Mouse (Mus musculus): ENCODE results near the gene Dcst1. TPM values are rescaled to one million over a fixed set of nuclear protein-coding genes. Genes with fewer than 3 reads are reported as not detected.

Dcst1 gene
- polyA plus RNA-seq, 1 experiment from 2014 or later, result 0.55 TPM

- no peak overlapping the region for H3K9ac ChIP-seq (replicated peaks; ENCODE audit: low read length)
- ATAC-seq (ENCODE audit: low FRiP score, low TSS enrichment) (no peak), DNase-seq (no peak)
- H3K27me3 ChIP-seq (ENCODE audit: control insufficient read depth, insufficient read depth, low read length), result no peaks in the 10 kb centered on the region
- H3K4me2 ChIP-seq (ENCODE audit: low read length), result no peak overlapping the region
- no peak overlapping the region for H3K27ac ChIP-seq (replicated peaks; ENCODE audit: low read depth, low read length)
- no peaks in the 10 kb centered on the region for H3K4me1 ChIP-seq (ENCODE audit: control insufficient read depth, insufficient read depth, low read length)
- WGBS, result 62% methylated on average over 6 of the region's 6 CpGs
- H3K36me3 ChIP-seq (ENCODE audit: control insufficient read depth, insufficient read depth, low read length), result no peaks in the 10 kb centered on the region
- no peaks in the 10 kb centered on the region for H3K9me3 ChIP-seq (ENCODE audit: control insufficient read depth, low read length)
- H3K4me3 ChIP-seq (replicated peaks; ENCODE audit: low read depth, low read length), result no peak overlapping the region
Observed at GRCm38 (mm10) chr3:89359630-89360029, 5.4 kb downstream of the Dcst1 start.

GRCm38 (mm10) chr3:89356029-89356428 lies 9.0 kb downstream of the Dcst1 start:
- H3K36me3 ChIP-seq (ENCODE audit: control insufficient read depth, insufficient read depth, low read length), result no peaks in the 10 kb centered on the region
- no peaks in the 10 kb centered on the region for H3K9me3 ChIP-seq (ENCODE audit: control insufficient read depth, low read length)
- no peaks in the 10 kb centered on the region for H3K4me1 ChIP-seq (ENCODE audit: control insufficient read depth, insufficient read depth, low read length)
- WGBS, result 76% methylated on average over 9 of the region's 9 CpGs
- DNase-seq, result no peak
- no peak overlapping the region for H3K27ac ChIP-seq (replicated peaks; ENCODE audit: low read depth, low read length)
- H3K9ac ChIP-seq (replicated peaks; ENCODE audit: low read length), result no peak overlapping the region
- no peaks in the 10 kb centered on the region for H3K27me3 ChIP-seq (ENCODE audit: control insufficient read depth, insufficient read depth, low read length)
- H3K4me3 ChIP-seq (replicated peaks; ENCODE audit: low read depth, low read length), result no peak overlapping the region
- H3K4me2 ChIP-seq (ENCODE audit: low read length), result no peak overlapping the region
- ATAC-seq (ENCODE audit: low FRiP score, low TSS enrichment), result no peak

GRCm38 (mm10) chr3:89355512-89355902 lies 9.5 kb downstream of the Dcst1 start:
- no peak for ATAC-seq (ENCODE audit: low FRiP score, low TSS enrichment)
- no peak overlapping the region for H3K9ac ChIP-seq (replicated peaks; ENCODE audit: low read length)
- H3K9me3 ChIP-seq (ENCODE audit: control insufficient read depth, low read length), result no peaks in the 10 kb centered on the region
- no peak overlapping the region for H3K4me2 ChIP-seq (ENCODE audit: low read length)
- peaks cover 3% of the 10 kb centered on the region for H3K4me1 ChIP-seq (ENCODE audit: control insufficient read depth, insufficient read depth, low read length)
- H3K36me3 ChIP-seq (ENCODE audit: control insufficient read depth, insufficient read depth, low read length), result no peaks in the 10 kb centered on the region
- 80% methylated on average over 6 of the region's 6 CpGs for WGBS
- no peak overlapping the region for H3K27ac ChIP-seq (replicated peaks; ENCODE audit: low read depth, low read length)
- H3K4me3 ChIP-seq (replicated peaks; ENCODE audit: low read depth, low read length), result no peak overlapping the region
- no peaks in the 10 kb centered on the region for H3K27me3 ChIP-seq (ENCODE audit: control insufficient read depth, insufficient read depth, low read length)
- DNase-seq, result no peak

- ATAC-seq (ENCODE audit: low FRiP score, low TSS enrichment) (0 out of 2 replicates have a peak, but pooled peaks have one; percentile 5), DNase-seq (peak; percentile 85)
- Histone ChIP-seq H3K9me3 (ENCODE audit: control insufficient read depth, low read length) (no peaks in the 10 kb centered on the region), H3K9ac (replicated peaks; ENCODE audit: low read length) (no peak overlapping the region), H3K4me1 (ENCODE audit: control insufficient read depth, insufficient read depth, low read length) (peaks cover 6% of the 10 kb centered on the region), H3K27ac (replicated peaks; ENCODE audit: low read depth, low read length) (no peak overlapping the region), H3K27me3 (ENCODE audit: control insufficient read depth, insufficient read depth, low read length) (no peaks in the 10 kb centered on the region), H3K36me3 (ENCODE audit: control insufficient read depth, insufficient read depth, low read length) (no peaks in the 10 kb centered on the region), H3K4me2 (ENCODE audit: low read length) (no peak overlapping the region), H3K4me3 (replicated peaks; ENCODE audit: low read depth, low read length) (no peak overlapping the region)
- 23% methylated on average over 5 of the region's 5 CpGs for WGBS
Observed at GRCm38 (mm10) chr3:89354816-89355511, 10.1 kb downstream of the Dcst1 start.

GRCm38 (mm10) chr3:89351271-89351670 lies 13.8 kb downstream of the Dcst1 start:
- Histone ChIP-seq H3K9ac (replicated peaks; ENCODE audit: low read length) (no peak overlapping the region), H3K4me2 (ENCODE audit: low read length) (no peak overlapping the region), H3K9me3 (ENCODE audit: control insufficient read depth, low read length) (no peaks in the 10 kb centered on the region), H3K27me3 (ENCODE audit: control insufficient read depth, insufficient read depth, low read length) (peaks cover 5% of the 10 kb centered on the region; the same call in 1 of the 2 replicates), H3K36me3 (ENCODE audit: control insufficient read depth, insufficient read depth, low read length) (no peaks in the 10 kb centered on the region), H3K4me1 (ENCODE audit: control insufficient read depth, insufficient read depth, low read length) (peaks cover 20% of the 10 kb centered on the region), H3K4me3 (replicated peaks; ENCODE audit: low read depth, low read length) (no peak overlapping the region), H3K27ac (replicated peaks; ENCODE audit: low read depth, low read length) (no peak overlapping the region)
- ATAC-seq (ENCODE audit: low FRiP score, low TSS enrichment) (no peak), DNase-seq (no peak)
- 79% methylated on average over 5 of the region's 5 CpGs for WGBS

GRCm38 (mm10) chr3:89349869-89350501 lies 15.1 kb downstream of the Dcst1 start, which contains the start of gene Adam15:
Gene Adam15 (minus strand): TSS chr3:89349996.
- Histone ChIP-seq H3K4me3 (replicated peaks; ENCODE audit: low read depth, low read length) (peak within 1 kb of the TSS; percentile 58), H3K4me1 (ENCODE audit: control insufficient read depth, insufficient read depth, low read length) (peaks cover 20% of the 10 kb centered on the region), H3K9ac (replicated peaks; ENCODE audit: low read length) (peak within 1 kb of the TSS; percentile 67), H3K9me3 (ENCODE audit: control insufficient read depth, low read length) (no peaks in the 10 kb centered on the region), H3K27me3 (ENCODE audit: control insufficient read depth, insufficient read depth, low read length) (peaks cover 5% of the 10 kb centered on the region; the same call in 1 of the 2 replicates), H3K4me2 (ENCODE audit: low read length) (peak within 1 kb of the TSS; percentile 93), H3K36me3 (ENCODE audit: control insufficient read depth, insufficient read depth, low read length) (0 out of 2 replicates have a peak, but pooled peaks cover 4% of the 10 kb centered on the region), H3K27ac (replicated peaks; ENCODE audit: low read depth, low read length) (peak within 1 kb of the TSS; percentile 74)
- under 1% methylated on average over 59 of the region's 59 CpGs for WGBS
- peak; percentile 90 for ATAC-seq (ENCODE audit: low FRiP score, low TSS enrichment)
- peak; percentile 93 for DNase-seq

- H3K27me3 ChIP-seq (ENCODE audit: control insufficient read depth, insufficient read depth, low read length), result peaks cover 5% of the 10 kb centered on the region; the same call in 1 of the 2 replicates
- 0 out of 2 replicates have a peak, but pooled peaks cover 9% of the 10 kb centered on the region for H3K36me3 ChIP-seq (ENCODE audit: control insufficient read depth, insufficient read depth, low read length)
- peak overlapping the region; percentile 67 for H3K9ac ChIP-seq (replicated peaks; ENCODE audit: low read length)
- DNase-seq (peak; percentile 63), ATAC-seq (ENCODE audit: low FRiP score, low TSS enrichment) (peak; percentile 12; the same call in 1 of the 2 replicates)
- no peaks in the 10 kb centered on the region for H3K9me3 ChIP-seq (ENCODE audit: control insufficient read depth, low read length)
- under 1% methylated on average over 38 of the region's 38 CpGs for whole genome bisulfite sequencing
- peak overlapping the region; percentile 93 for H3K4me2 ChIP-seq (ENCODE audit: low read length)
- H3K4me3 ChIP-seq (replicated peaks; ENCODE audit: low read depth, low read length), result peak overlapping the region; percentile 58
- H3K4me1 ChIP-seq (ENCODE audit: control insufficient read depth, insufficient read depth, low read length), result peaks cover 20% of the 10 kb centered on the region
- peak overlapping the region; percentile 74 for H3K27ac ChIP-seq (replicated peaks; ENCODE audit: low read depth, low read length)
Observed at GRCm38 (mm10) chr3:89348911-89349868, 15.9 kb downstream of the Dcst1 start.

- Histone ChIP-seq H3K36me3 (ENCODE audit: control insufficient read depth, insufficient read depth, low read length) (peaks cover 20% of the 10 kb centered on the region; the same call in 1 of the 2 replicates), H3K4me3 (replicated peaks; ENCODE audit: low read depth, low read length) (no peak overlapping the region), H3K27ac (replicated peaks; ENCODE audit: low read depth, low read length) (no peak overlapping the region), H3K9me3 (ENCODE audit: control insufficient read depth, low read length) (no peaks in the 10 kb centered on the region), H3K4me2 (ENCODE audit: low read length) (no peak overlapping the region), H3K4me1 (ENCODE audit: control insufficient read depth, insufficient read depth, low read length) (peaks cover 20% of the 10 kb centered on the region), H3K27me3 (ENCODE audit: control insufficient read depth, insufficient read depth, low read length) (peaks cover 5% of the 10 kb centered on the region; the same call in 1 of the 2 replicates), H3K9ac (replicated peaks; ENCODE audit: low read length) (no peak overlapping the region)
- DNase-seq (no peak), ATAC-seq (ENCODE audit: low FRiP score, low TSS enrichment) (no peak)
- WGBS, result 70% methylated on average over 1 of the region's 1 CpGs
Observed at GRCm38 (mm10) chr3:89347916-89348315, 17.1 kb downstream of the Dcst1 start.

All from midbrain, embryonic 14.5 days (tissue).